Mouse (Mus musculus) E14TG2a.4 (cell line): Measurements from ENCODE around the gene Abcb5.
"Not testable (repeated sequence)": the region's sequence is repeated elsewhere in the genome, so short reads cannot be mapped to it uniquely, and the experiment has no call there.

ENCODE experiments used
- H3K27me3 ChIP-seq: 2 replicates; pipeline ENCODE4 v1.6.1; 2014; ENCODE audit warnings: low read length, control low read depth; ENCODE audit not compliant: insufficient read depth
- H3K36me3 ChIP-seq: 2 replicates; pipeline ENCODE4 v1.6.1; 2014; ENCODE audit warnings: low read length, control low read depth; ENCODE audit not compliant: insufficient read depth
- H3K4me1 ChIP-seq: replicated peaks from 2 replicates; pipeline ENCODE4 v1.6.1; 2014; ENCODE audit warnings: low read depth, low read length, control low read depth
- H3K4me3 ChIP-seq: replicated peaks from 2 replicates; pipeline ENCODE4 v1.5.1; 2014; ENCODE audit warnings: mild to moderate bottlenecking, low read length
- H3K9me3 ChIP-seq: 2 replicates; pipeline ENCODE4 v1.6.1; 2014; ENCODE audit warnings: low read length, control low read depth
- CTCF ChIP-seq: conservative IDR thresholded peaks from 2 replicates; pipeline ENCODE4 v1.5.1; 2014; ENCODE audit warnings: low read length
- NANOG ChIP-seq: IDR thresholded peaks from 2 replicates; pipeline ENCODE4 v1.6.1; 2014; ENCODE audit warnings: borderline replicate concordance, low read length, mixed read lengths
- POU5F1 ChIP-seq: IDR thresholded peaks from 2 replicates; pipeline ENCODE4 v1.6.1; 2014; ENCODE audit warnings: low read length, borderline replicate concordance

Gene Abcb5

DNA sequence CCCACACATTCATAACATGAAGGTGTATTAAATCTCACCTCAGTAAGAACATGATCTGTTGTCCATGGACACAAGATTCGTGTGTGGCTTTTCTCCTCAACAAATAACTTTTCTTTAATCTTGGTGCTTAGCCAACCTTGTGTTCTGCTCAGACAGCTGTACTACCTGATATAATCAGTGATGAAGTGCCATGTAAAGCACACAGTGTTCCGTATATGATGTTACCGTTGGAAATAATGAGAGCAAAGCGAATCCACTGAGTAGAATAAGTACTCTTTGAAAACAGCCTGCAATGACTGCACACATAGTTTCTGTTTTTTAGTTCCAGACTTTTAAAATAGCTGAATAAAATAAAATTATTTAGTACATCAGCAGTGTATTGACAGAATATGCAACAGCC lies at the start of gene Abcb5:
Gene Abcb5, minus strand, starts transcription at position 101 of the 400 bp plus-strand sequence.
- Histone ChIP-seq H3K27me3 (no peaks in the 10 kb centered on the region), H3K4me3 (no peak within 1 kb of the TSS)
- TF ChIP-seq CTCF (no peak), NANOG (no peak), POU5F1 (no peak)

GRCm38 (mm10) chr12:118999230-118999629 lies 33.0 kb upstream of the Abcb5 start:
- no peaks in the 10 kb centered on the region for H3K36me3 ChIP-seq
- no peak for TF ChIP-seq CTCF
- TF ChIP-seq POU5F1, result no peak
- TF ChIP-seq NANOG, result no peak
- H3K4me1 ChIP-seq, result no peaks in the 10 kb centered on the region
- no peaks in the 10 kb centered on the region for H3K9me3 ChIP-seq
- H3K4me3 ChIP-seq, result no peak overlapping the region
- H3K27me3 ChIP-seq, result no peaks in the 10 kb centered on the region

More for the DNA sequence above, at the start of gene Abcb5:
- Histone ChIP-seq H3K9me3 (no peaks in the 10 kb centered on the region), H3K36me3 (no peaks in the 10 kb centered on the region), H3K4me1 (no peaks in the 10 kb centered on the region)

- Histone ChIP-seq H3K4me1 (no peaks in the 10 kb centered on the region), H3K9me3 (peaks cover 17% of the 10 kb centered on the region), H3K27me3 (no peaks in the 10 kb centered on the region), H3K4me3 (no peak overlapping the region), H3K36me3 (no peaks in the 10 kb centered on the region)
- no peak for TF ChIP-seq NANOG
- no peak for TF ChIP-seq POU5F1
- no peak for TF ChIP-seq CTCF
These were observed 28.3 kb upstream of the Abcb5 start for GRCm38 (mm10) chr12:118994328-118995166.

DNA sequence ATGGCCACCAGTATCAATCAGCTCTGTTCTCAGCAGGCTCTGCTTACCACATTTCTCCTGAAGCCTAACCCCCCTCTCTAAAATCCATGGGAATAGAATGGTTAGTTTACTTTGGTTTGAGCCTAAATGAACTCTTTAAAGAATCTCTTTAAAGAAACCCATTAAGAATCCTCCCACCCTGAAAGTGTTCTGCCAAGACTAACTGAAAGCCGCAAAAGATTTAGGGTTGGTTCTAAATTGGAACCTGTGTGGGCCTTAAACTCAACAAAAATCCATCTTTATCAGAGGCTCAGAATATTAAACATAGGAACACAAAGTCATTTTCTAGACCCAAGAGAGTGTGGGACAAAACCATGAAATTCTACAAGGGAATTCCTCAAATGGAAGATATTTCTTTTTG lies 18.6 kb upstream of the Abcb5 start:
- Histone ChIP-seq H3K36me3 (no peaks in the 10 kb centered on the region), H3K4me1 (no peaks in the 10 kb centered on the region), H3K4me3 (no peak overlapping the region), H3K27me3 (no peaks in the 10 kb centered on the region), H3K9me3 (peaks cover 6% of the 10 kb centered on the region)
- TF ChIP-seq POU5F1, result no peak
- no peak for TF ChIP-seq NANOG
- no peak for TF ChIP-seq CTCF

GRCm38 (mm10) chr12:118930386-118931318 lies 35.6 kb downstream of the Abcb5 start:
- TF ChIP-seq NANOG (no peak), CTCF (peak; percentile 94), POU5F1 (0 out of 2 replicates have a peak, but pooled peaks have one; percentile 43)
- Histone ChIP-seq H3K9me3 (no peaks in the 10 kb centered on the region), H3K4me1 (peaks cover 10% of the 10 kb centered on the region), H3K27me3 (0 out of 2 replicates have a peak, but pooled peaks cover 4% of the 10 kb centered on the region), H3K36me3 (no peaks in the 10 kb centered on the region), H3K4me3 (no peak overlapping the region)

- no peak overlapping the region for H3K4me3 ChIP-seq
- no peaks in the 10 kb centered on the region for H3K36me3 ChIP-seq
- H3K27me3 ChIP-seq, result 0 out of 2 replicates have a peak, but pooled peaks cover 4% of the 10 kb centered on the region
- H3K9me3 ChIP-seq, result no peaks in the 10 kb centered on the region
- peaks cover 10% of the 10 kb centered on the region for H3K4me1 ChIP-seq
- peak; percentile 76 for TF ChIP-seq CTCF
- no peak for TF ChIP-seq POU5F1
These were observed 39.4 kb downstream of the Abcb5 start for GRCm38 (mm10) chr12:118926813-118927281.

DNA sequence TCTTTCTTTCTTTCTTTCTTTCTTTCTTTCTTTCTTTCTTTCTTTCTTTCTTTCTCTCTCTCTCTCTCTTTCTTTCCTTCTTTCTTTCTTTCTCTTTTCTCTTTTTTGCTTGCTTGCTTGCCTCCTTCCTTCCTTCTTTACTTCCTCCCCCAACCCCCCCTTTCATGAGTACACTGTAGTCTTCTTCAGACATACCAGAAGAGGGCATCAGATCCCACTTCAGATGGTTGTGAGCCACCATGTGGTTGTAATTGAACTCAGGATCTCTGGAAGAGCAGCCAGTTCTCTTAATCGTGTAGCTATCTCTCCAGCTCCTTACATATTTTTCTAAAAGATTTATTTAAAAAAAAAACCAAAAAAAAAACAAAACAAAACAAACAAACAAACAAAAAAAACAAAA lies 42.3 kb downstream of the Abcb5 start:
- not testable (repeated sequence) for H3K36me3 ChIP-seq, H3K4me3 ChIP-seq, H3K9me3 ChIP-seq, H3K4me1 ChIP-seq, H3K27me3 ChIP-seq

DNA sequence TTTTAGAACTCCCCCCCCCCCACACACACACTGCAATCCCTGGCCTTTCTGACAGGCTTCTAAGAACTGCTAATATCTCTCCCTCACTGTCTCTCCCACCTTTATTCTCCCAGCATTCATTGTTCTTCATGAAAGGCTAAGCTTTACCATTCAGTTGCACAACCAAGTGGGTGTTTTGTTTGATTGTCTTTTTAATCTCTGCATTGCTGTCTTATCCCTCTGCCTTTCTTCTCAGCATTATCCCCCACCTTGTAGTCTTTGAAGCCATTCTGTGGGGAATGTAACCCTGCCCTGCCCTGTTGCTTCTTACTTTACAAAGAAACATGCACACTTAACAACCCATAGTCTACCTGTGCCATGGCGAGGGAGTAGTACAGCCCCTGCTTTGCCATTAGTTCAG lies 48.5 kb downstream of the Abcb5 start:
- no peaks in the 10 kb centered on the region for H3K36me3 ChIP-seq
- no peaks in the 10 kb centered on the region for H3K27me3 ChIP-seq
- H3K4me1 ChIP-seq, result peaks cover 18% of the 10 kb centered on the region
- H3K4me3 ChIP-seq, result no peak overlapping the region
- H3K9me3 ChIP-seq, result no peaks in the 10 kb centered on the region
- peak; percentile 99 for TF ChIP-seq NANOG
- no peak for TF ChIP-seq CTCF
- TF ChIP-seq POU5F1, result no peak
